Mouse (Mus musculus): Measurements from ENCODE around the gene Igf1r.

Gene Igf1r

GRCm38 (mm10) chr7:68010802-68011201, 58.2 kb downstream of the Igf1r start:
- DNase-seq: no peak

GRCm38 (mm10) chr7:68011385-68012122, 58.9 kb downstream of the Igf1r start:
- DNase-seq: no peak

GRCm38 (mm10) chr7:68012123-68012474, 59.5 kb downstream of the Igf1r start:
- DNase-seq: no peak

- no peak for DNase-seq
Observed at GRCm38 (mm10) chr7:68014495-68014894, 61.9 kb downstream of the Igf1r start.

GRCm38 (mm10) chr7:68015404-68015803, 62.8 kb downstream of the Igf1r start:
- no peak for DNase-seq

- DNase-seq: no peak
Observed at GRCm38 (mm10) chr7:68018038-68018437, 65.4 kb downstream of the Igf1r start.

- DNase-seq: peak; percentile 40
Observed at GRCm38 (mm10) chr7:68020556-68020955, 67.9 kb downstream of the Igf1r start.

GRCm38 (mm10) chr7:68021741-68022140, 69.1 kb downstream of the Igf1r start:
- no peak for DNase-seq

- no peak for DNase-seq
Observed at GRCm38 (mm10) chr7:68022188-68022587, 69.6 kb downstream of the Igf1r start.

GRCm38 (mm10) chr7:68023882-68024281, 71.3 kb downstream of the Igf1r start:
- no peak for DNase-seq

GRCm38 (mm10) chr7:68024625-68025024, 72.0 kb downstream of the Igf1r start:
- DNase-seq: peak; percentile 71

GRCm38 (mm10) chr7:68025396-68025795, 72.8 kb downstream of the Igf1r start:
- DNase-seq: no peak

GRCm38 (mm10) chr7:68026076-68026475, 73.4 kb downstream of the Igf1r start:
- peak; percentile 52 for DNase-seq

- no peak for DNase-seq
Observed at GRCm38 (mm10) chr7:68028167-68028566, 75.5 kb downstream of the Igf1r start.

- no peak for DNase-seq
Observed at GRCm38 (mm10) chr7:68030846-68031245, 78.2 kb downstream of the Igf1r start.

GRCm38 (mm10) chr7:68036527-68036926, 83.9 kb downstream of the Igf1r start:
- DNase-seq: no peak

- peak; percentile 56 for DNase-seq
Observed at GRCm38 (mm10) chr7:68038846-68039245, 86.2 kb downstream of the Igf1r start.

- DNase-seq: no peak
Observed at GRCm38 (mm10) chr7:68039550-68039949, 86.9 kb downstream of the Igf1r start.

- no peak for DNase-seq
Observed at GRCm38 (mm10) chr7:68044621-68045020, 92.0 kb downstream of the Igf1r start.

- DNase-seq: no peak
Observed at GRCm38 (mm10) chr7:68047152-68047551, 94.5 kb downstream of the Igf1r start.

GRCm38 (mm10) chr7:68048532-68048931, 95.9 kb downstream of the Igf1r start:
- no peak for DNase-seq

- DNase-seq: no peak
Observed at GRCm38 (mm10) chr7:68049048-68049447, 96.4 kb downstream of the Igf1r start.

GRCm38 (mm10) chr7:68053002-68053624, 100.5 kb downstream of the Igf1r start:
- DNase-seq: no peak

GRCm38 (mm10) chr7:68054498-68054897, 101.9 kb downstream of the Igf1r start:
- DNase-seq: no peak

- DNase-seq: no peak
Observed at GRCm38 (mm10) chr7:68054956-68055355, 102.3 kb downstream of the Igf1r start.
